Mouse (Mus musculus): ENCODE data around the gene Fam166b.

DNA sequence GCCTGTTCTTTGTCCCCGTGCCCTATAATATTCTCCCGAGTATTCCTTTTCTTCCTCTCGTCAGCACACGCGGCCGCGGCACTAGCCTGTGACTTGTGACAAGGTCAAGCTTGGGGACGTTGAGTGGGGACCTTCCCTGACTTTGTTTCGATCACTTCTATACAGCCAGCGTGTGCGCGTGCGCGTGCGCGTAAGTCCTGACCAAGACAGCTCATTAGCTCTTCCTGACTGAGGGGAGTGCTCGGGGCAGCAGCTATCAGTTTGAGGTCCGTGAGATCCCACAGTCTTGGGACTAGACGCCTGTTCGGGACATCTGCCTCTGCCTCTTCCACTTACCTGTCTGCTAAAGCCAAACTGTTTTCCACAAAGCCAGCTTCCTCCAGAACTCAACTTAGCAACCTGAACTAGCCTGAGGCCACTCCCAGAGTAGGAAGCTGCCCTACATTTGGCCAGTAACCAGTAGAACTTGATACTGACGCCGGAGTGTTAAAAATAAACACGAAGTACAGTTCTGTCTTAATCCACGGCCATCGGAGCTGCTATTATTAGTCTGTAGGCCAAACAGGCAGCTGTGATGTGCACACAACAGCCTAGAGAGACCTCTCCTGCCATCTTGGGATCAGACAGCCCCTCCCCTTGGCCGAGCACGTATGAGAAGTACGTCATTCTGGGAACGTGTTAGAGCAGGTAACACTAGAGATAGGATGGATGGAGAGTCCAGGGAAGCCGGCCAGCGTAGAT, 29.4 kb downstream of the Fam166b start:
- TF ChIP-seq FOSL1 (IDR thresholded peaks at IDR 0.05; ENCODE audit: insufficient read depth, low read length, poor library complexity, severe bottlenecking): no peak
- TF ChIP-seq CTCF (IDR thresholded peaks at IDR 0.05; ENCODE audit: control insufficient read depth, insufficient read depth, insufficient read length): no peak
